Mouse (Mus musculus) midbrain, postnatal 0 days (tissue): ENCODE results near the gene Fbxo36. TPM values are rescaled to one million over a fixed set of nuclear protein-coding genes. Genes with fewer than 3 reads are reported as not detected.

Experiments used
- ATAC-seq: fragments of 200-750 bp; cut with Nextera tagmentation; 2 replicates; pipeline ENCODE4 v1.8.0; 2017; ENCODE audit warnings: moderate number of reproducible peaks, mild to moderate bottlenecking, moderate TSS enrichment, moderate library complexity; ENCODE audit not compliant: low FRiP score
- DNase-seq: peaks from one replicate; pipeline ENCODE4 v3.0.0-alpha.2; 2015; ENCODE audit warnings: low spot score
- H3K27ac ChIP-seq: fragments of 300-500 bp; sonication (generic); 2 replicates; pipeline ENCODE4 v1.5.1; 2014; ENCODE audit warnings: low read depth, mild to moderate bottlenecking, low read length, mixed read lengths
- H3K27me3 ChIP-seq: fragments of 300-500 bp; sonication (generic); 2 replicates; pipeline ENCODE4 v1.6.1; 2014; ENCODE audit warnings: low read length, control low read depth, mixed read lengths; ENCODE audit not compliant: insufficient read depth
- H3K36me3 ChIP-seq: fragments of 300-500 bp; sonication (generic); 2 replicates; pipeline ENCODE4 v1.6.1; 2014; ENCODE audit warnings: low read length, control low read depth, mixed read lengths; ENCODE audit not compliant: insufficient read depth
- H3K4me1 ChIP-seq: fragments of 300-500 bp; sonication (generic); 2 replicates; pipeline ENCODE4 v1.6.1; 2014; ENCODE audit warnings: mild to moderate bottlenecking, control low read depth, antibody characterized with exemption, low read length, mixed read lengths; ENCODE audit not compliant: insufficient read depth
- H3K4me2 ChIP-seq: fragments of 300-500 bp; sonication (generic); 2 replicates; pipeline ENCODE4 v1.6.1; 2014; ENCODE audit warnings: low read depth, mild to moderate bottlenecking, low read length, mixed read lengths; ENCODE audit not compliant: poor library complexity, severe bottlenecking
- H3K4me3 ChIP-seq: fragments of 300-500 bp; sonication (generic); 2 replicates; pipeline ENCODE4 v1.5.1; 2014; ENCODE audit warnings: low read depth, mild to moderate bottlenecking, low read length, moderate library complexity
- H3K9ac ChIP-seq: fragments of 300-500 bp; sonication (generic); replicated peaks from 2 replicates; pipeline ENCODE4 v1.6.1; 2014; ENCODE audit warnings: mild to moderate bottlenecking, low read length, moderate library complexity, mixed read lengths; ENCODE audit not compliant: poor library complexity, severe bottlenecking
- H3K9me3 ChIP-seq: fragments of 300-500 bp; sonication (generic); 2 replicates; pipeline ENCODE4 v1.6.1; 2016; ENCODE audit warnings: low read length, control low read depth
- CTCF ChIP-seq: IDR thresholded peaks from 2 replicates; pipeline ENCODE4 v1.5.1; 2016; ENCODE audit warnings: antibody characterized with exemption, mild to moderate bottlenecking
- WGBS: fragments of 180-500 bp; shearing (Covaris S2); extraction: QIAGEN DNeasy Blood & Tissue Kit; methylation state at CpG from one replicate; pipeline ENCODE4 v1.1.7; 2014; 5-methylcytosine and 5-hydroxymethylcytosine counted together
- polyA plus RNA-seq: library from polyadenylated mRNA; unstranded; fragments of >200 nt; fragmentation: Nextera tagmentation; extraction: Ambion mirVana; gene quantifications from 2 replicates; pipeline ENCODE4 v1.2.1, GENCODE M21; 2015
- total RNA-seq: library from RNA; depleted of rRNA; stranded (reverse); fragments of >200 nt; gene quantifications from 2 replicates; pipeline ENCODE4 v1.2.3, GENCODE M21; 2014

Gene Fbxo36
- total and polyA plus RNA-seq, 2 experiments from 2014 or later, result 2.6 to 7.4 TPM

- 0 out of 2 replicates have a peak, but pooled peaks have one; percentile 27 for ATAC-seq
- no peak for DNase-seq
- Histone ChIP-seq H3K9me3 (no peaks in the 10 kb centered on the region), H3K36me3 (no peaks in the 10 kb centered on the region), H3K4me2 (no peak overlapping the region), H3K4me1 (no peaks in the 10 kb centered on the region), H3K27ac (no peak overlapping the region), H3K9ac (no peak overlapping the region), H3K4me3 (no peak overlapping the region), H3K27me3 (no peaks in the 10 kb centered on the region)
- WGBS, result 65% methylated on average over 11 of the region's 11 CpGs
- no peak for TF ChIP-seq CTCF
Measured at GRCm38 (mm10) chr1:84881248-84882065, 41.8 kb downstream of the Fbxo36 start.

GRCm38 (mm10) chr1:84882066-84882532, 42.5 kb downstream of the Fbxo36 start:
- TF ChIP-seq CTCF, result no peak
- Histone ChIP-seq H3K36me3 (no peaks in the 10 kb centered on the region), H3K4me1 (no peaks in the 10 kb centered on the region), H3K9me3 (no peaks in the 10 kb centered on the region), H3K4me2 (no peak overlapping the region), H3K27ac (no peak overlapping the region), H3K9ac (no peak overlapping the region), H3K4me3 (no peak overlapping the region), H3K27me3 (no peaks in the 10 kb centered on the region)
- WGBS, result 37% methylated on average over 2 of the region's 2 CpGs
- ATAC-seq (no peak), DNase-seq (no peak)

- H3K27me3 ChIP-seq, result no peaks in the 10 kb centered on the region
- 95% methylated on average over 4 of the region's 4 CpGs for WGBS
- ATAC-seq, result no peak
Measured at GRCm38 (mm10) chr1:84882937-84883336, 43.3 kb downstream of the Fbxo36 start.

GRCm38 (mm10) chr1:84883889-84884288, 44.2 kb downstream of the Fbxo36 start:
- H3K4me2 ChIP-seq, result no peak overlapping the region
- H3K4me3 ChIP-seq, result no peak overlapping the region
- H3K27ac ChIP-seq, result no peak overlapping the region
- no peak overlapping the region for H3K9ac ChIP-seq
- 67% methylated on average over 4 of the region's 4 CpGs for WGBS
- ATAC-seq, result no peak
- H3K27me3 ChIP-seq, result no peaks in the 10 kb centered on the region
- H3K4me1 ChIP-seq, result no peaks in the 10 kb centered on the region
- no peaks in the 10 kb centered on the region for H3K36me3 ChIP-seq
- no peak for DNase-seq
- no peaks in the 10 kb centered on the region for H3K9me3 ChIP-seq
- no peak for TF ChIP-seq CTCF

More at GRCm38 (mm10) chr1:84882937-84883336, 43.3 kb downstream of the Fbxo36 start:
- H3K4me3 ChIP-seq, result no peak overlapping the region
- H3K9ac ChIP-seq, result no peak overlapping the region
- DNase-seq, result no peak
- no peaks in the 10 kb centered on the region for H3K9me3 ChIP-seq
- no peak overlapping the region for H3K27ac ChIP-seq
- TF ChIP-seq CTCF, result no peak
- no peak overlapping the region for H3K4me2 ChIP-seq
- no peaks in the 10 kb centered on the region for H3K36me3 ChIP-seq
- H3K4me1 ChIP-seq, result no peaks in the 10 kb centered on the region

GRCm38 (mm10) chr1:84885174-84885573, 45.5 kb downstream of the Fbxo36 start:
- H3K9ac ChIP-seq, result no peak overlapping the region
- no peak overlapping the region for H3K4me3 ChIP-seq
- H3K4me2 ChIP-seq, result no peak overlapping the region
- no peaks in the 10 kb centered on the region for H3K4me1 ChIP-seq
- H3K27me3 ChIP-seq, result no peaks in the 10 kb centered on the region
- no peaks in the 10 kb centered on the region; the same call in 1 of the 2 replicates for H3K36me3 ChIP-seq
- TF ChIP-seq CTCF, result peak; percentile 40
- ATAC-seq (no peak), DNase-seq (no peak)
- H3K9me3 ChIP-seq, result no peaks in the 10 kb centered on the region
- 84% methylated on average over 3 of the region's 3 CpGs for WGBS
- H3K27ac ChIP-seq, result no peak overlapping the region

GRCm38 (mm10) chr1:84885921-84886320, 46.3 kb downstream of the Fbxo36 start:
- DNase-seq (no peak), ATAC-seq (no peak)
- H3K4me1 ChIP-seq, result no peaks in the 10 kb centered on the region
- H3K27ac ChIP-seq, result no peak overlapping the region
- H3K9ac ChIP-seq, result no peak overlapping the region
- H3K4me2 ChIP-seq, result no peak overlapping the region
- H3K36me3 ChIP-seq, result no peaks in the 10 kb centered on the region; the same call in 1 of the 2 replicates
- 89% methylated on average over 6 of the region's 6 CpGs for WGBS
- no peaks in the 10 kb centered on the region for H3K27me3 ChIP-seq
- no peaks in the 10 kb centered on the region for H3K9me3 ChIP-seq
- TF ChIP-seq CTCF, result peak; percentile 23; the same call in 1 of the 2 replicates
- no peak overlapping the region for H3K4me3 ChIP-seq
